In the genomic region with DNA sequence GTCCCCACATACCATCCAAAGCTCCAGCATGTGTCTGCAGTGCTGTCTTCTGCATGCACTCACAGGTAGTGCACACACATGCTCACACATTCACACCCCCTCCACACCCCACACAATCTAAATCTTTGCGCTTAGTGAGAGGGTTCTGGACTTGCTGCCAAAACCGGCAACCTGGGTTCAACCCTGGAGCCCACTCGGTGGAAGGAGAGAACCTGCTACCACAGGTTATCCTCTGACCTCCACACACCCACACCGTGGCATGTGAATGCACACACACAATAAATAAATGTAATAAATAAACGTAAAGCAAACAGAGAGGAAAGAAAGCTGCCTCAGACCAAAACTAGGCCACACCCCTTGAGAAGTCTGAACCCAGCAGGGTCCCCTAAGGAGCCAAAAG, we compare ENCODE assay signal across 7 mouse cellular contexts. TPM values are rescaled to one million over a fixed set of nuclear protein-coding genes. Genes with fewer than 3 reads are reported as not detected.
DNase-seq lines count a peak whose midpoint lies in the region; ATAC-seq and TF ChIP-seq lines count a peak whose summit lies in the region.

No protein-coding gene starts in this region.

- H3K4me1 ChIP-seq in lung, embryonic 16.5 days (replicated peaks; ENCODE audit: control insufficient read depth, insufficient read depth, low read length): peaks cover 17% of the 10 kb centered on the region
- H3K4me1 ChIP-seq in forebrain, embryonic 10.5 days: peaks cover 32% of the 10 kb centered on the region
- H3K4me1 ChIP-seq in limb, embryonic 10.5 days: peaks cover 30% of the 10 kb centered on the region
- peaks cover 8% of the 10 kb centered on the region; the same call in 1 of the 2 replicates for H3K4me1 ChIP-seq in small intestine, adult 2 months (ENCODE audit: control insufficient read depth, insufficient read depth, insufficient read length, low read length)
- H3K4me1 ChIP-seq in lung, adult 2 months (ENCODE audit: control insufficient read depth, insufficient read depth, low read length): peaks cover 11% of the 10 kb centered on the region

- no peak for TF ChIP-seq CTCF in small intestine, adult 2 months (IDR thresholded peaks at IDR 0.05; ENCODE audit: extremely low read depth, insufficient read length, insufficient replicate concordance, low read depth, low read length)
- TF ChIP-seq CTCF in lung, adult 2 months (IDR thresholded peaks at IDR 0.05; ENCODE audit: insufficient read depth, low read length): no peak

- TF ChIP-seq POLR2A in small intestine, adult 2 months (IDR thresholded peaks at IDR 0.05; ENCODE audit: low read depth, low read length): no peak
- no peak for TF ChIP-seq POLR2A in lung, adult 2 months (IDR thresholded peaks at IDR 0.05; ENCODE audit: borderline replicate concordance, extremely low read depth, low read depth, low read length)

- H3K27me3 ChIP-seq in lung, embryonic 16.5 days (ENCODE audit: control insufficient read depth, insufficient read depth, low read depth, low read length): no peaks in the 10 kb centered on the region
- no peaks in the 10 kb centered on the region for H3K27me3 ChIP-seq in forebrain, embryonic 10.5 days (ENCODE audit: poor library complexity, severe bottlenecking)
- no peaks in the 10 kb centered on the region for H3K27me3 ChIP-seq in limb, embryonic 10.5 days (ENCODE audit: low read depth, poor library complexity, severe bottlenecking)
- H3K27me3 ChIP-seq in small intestine, adult 2 months (ENCODE audit: control insufficient read depth, insufficient read depth, low read length): no peaks in the 10 kb centered on the region

- DNase-seq in lung, postnatal 25 days (ENCODE audit: low spot score): no peak
- DNase-seq in forebrain, embryonic 10.5 days (ENCODE audit: extremely low spot score, low spot score): no peak
- no peak for DNase-seq in limb, embryonic 10.5 days (ENCODE audit: low spot score)
- no peak for DNase-seq in right cerebral cortex, postnatal 10 days (ENCODE audit: low spot score in 2 of 2)
- no peak for DNase-seq in lung, adult 2 months

- H3K9me3 ChIP-seq in lung, embryonic 16.5 days (ENCODE audit: control insufficient read depth, low read length): no peaks in the 10 kb centered on the region
- H3K9me3 ChIP-seq in forebrain, embryonic 10.5 days: no peaks in the 10 kb centered on the region
- H3K9me3 ChIP-seq in limb, embryonic 10.5 days (replicated peaks): no peaks in the 10 kb centered on the region

- peaks cover 36% of the 10 kb centered on the region for H3K36me3 ChIP-seq in lung, embryonic 16.5 days (ENCODE audit: control insufficient read depth, insufficient read depth, low read length)
- peaks cover 55% of the 10 kb centered on the region for H3K36me3 ChIP-seq in forebrain, embryonic 10.5 days (replicated peaks)
- H3K36me3 ChIP-seq in limb, embryonic 10.5 days: peaks cover 59% of the 10 kb centered on the region
- peaks cover 37% of the 10 kb centered on the region for H3K36me3 ChIP-seq in small intestine, adult 2 months (ENCODE audit: control insufficient read depth, insufficient read depth, low read length)

- H3K4me3 ChIP-seq in lung, embryonic 16.5 days (ENCODE audit: low read length): peak overlapping the region; percentile 86
- H3K4me3 ChIP-seq in forebrain, embryonic 10.5 days: peak overlapping the region; percentile 87
- peak overlapping the region; percentile 79 for H3K4me3 ChIP-seq in limb, embryonic 10.5 days
- peak overlapping the region; percentile 80 for H3K4me3 ChIP-seq in small intestine, adult 2 months (ENCODE audit: low read depth, low read length)
- no peak overlapping the region for H3K4me3 ChIP-seq in lung, adult 2 months (replicated peaks; ENCODE audit: extremely low read depth, low read depth, low read length)

- 68% methylated on average over 5 of the region's 5 CpGs for WGBS in lung, embryonic 16.5 days
- 78% methylated on average over 5 of the region's 5 CpGs for WGBS in forebrain, embryonic 10.5 days
- 78% methylated on average over 5 of the region's 5 CpGs for WGBS in limb, embryonic 10.5 days
- WGBS in small intestine, adult 2 months: 29% methylated on average over 5 of the region's 5 CpGs
- 67% methylated on average over 5 of the region's 5 CpGs for WGBS in lung, adult 2 months

- H3K4me2 ChIP-seq in lung, embryonic 16.5 days (ENCODE audit: low read depth, low read length): peak overlapping the region; percentile 82

- no peak for ATAC-seq in lung, embryonic 16.5 days (ENCODE audit: low read depth)

- peak overlapping the region; percentile 96 for H3K9ac ChIP-seq in lung, embryonic 16.5 days (ENCODE audit: low read length)

- H3K27ac ChIP-seq in lung, embryonic 16.5 days (ENCODE audit: low read length): peak overlapping the region; percentile 99; the same call in 1 of the 2 replicates
- H3K27ac ChIP-seq in forebrain, embryonic 10.5 days: 0 out of 2 replicates have a peak overlapping the region, but pooled peaks have one; percentile 97
- no peak overlapping the region for H3K27ac ChIP-seq in limb, embryonic 10.5 days
- H3K27ac ChIP-seq in small intestine, adult 2 months (ENCODE audit: insufficient read depth, low read depth, low read length): no peak overlapping the region

RNA-seq across cellular contexts. Expression of gene Akt1s1, which starts 1.0 kb away (rescaled TPM):
- polyA plus RNA-seq in lung, embryonic 16.5 days (2015; fragmentation: Nextera tagmentation; extraction: Ambion mirVana): 92.3 and 95.6 TPM in 2 replicates
- polyA plus RNA-seq in forebrain, embryonic 10.5 days (2016; fragmentation: Nextera tagmentation; extraction: Ambion mirVana): 84.3 and 84.6 TPM in 2 replicates
- polyA plus RNA-seq in limb, embryonic 10.5 days (2016; fragmentation: Nextera tagmentation; extraction: Ambion mirVana): 96.4 and 99.6 TPM in 2 replicates
- polyA plus RNA-seq in small intestine, adult 2 months (2012; rRNA removed): 180 and 283 TPM in 2 replicates
- polyA plus RNA-seq in lung, adult 2 months (2012; rRNA removed): 96.6 and 130 TPM in 2 replicates

RNA-seq across cellular contexts. Expression of gene Tbc1d17, which starts 1.1 kb away (rescaled TPM):
- polyA plus RNA-seq in lung, embryonic 16.5 days (2015; fragmentation: Nextera tagmentation; extraction: Ambion mirVana): 83.7 and 84.4 TPM in 2 replicates
- 72.8 and 73.6 TPM in 2 replicates for polyA plus RNA-seq in forebrain, embryonic 10.5 days (2016; fragmentation: Nextera tagmentation; extraction: Ambion mirVana)
- 71.4 and 75.2 TPM in 2 replicates for polyA plus RNA-seq in limb, embryonic 10.5 days (2016; fragmentation: Nextera tagmentation; extraction: Ambion mirVana)
- polyA plus RNA-seq in small intestine, adult 2 months (2012; rRNA removed): 32.1 and 63.2 TPM in 2 replicates
- 95.7 and 114 TPM in 2 replicates for polyA plus RNA-seq in lung, adult 2 months (2012; rRNA removed)

RNA-seq across cellular contexts. Expression of gene Pnkp, which starts 9.2 kb away (rescaled TPM):
- polyA plus RNA-seq in lung, embryonic 16.5 days (2015; fragmentation: Nextera tagmentation; extraction: Ambion mirVana): 38.0 and 39.0 TPM in 2 replicates
- polyA plus RNA-seq in forebrain, embryonic 10.5 days (2016; fragmentation: Nextera tagmentation; extraction: Ambion mirVana): 37.8 and 39.8 TPM in 2 replicates
- 37.5 and 43.1 TPM in 2 replicates for polyA plus RNA-seq in limb, embryonic 10.5 days (2016; fragmentation: Nextera tagmentation; extraction: Ambion mirVana)
- 36.9 and 84.2 TPM in 2 replicates for polyA plus RNA-seq in small intestine, adult 2 months (2012; rRNA removed)
- polyA plus RNA-seq in lung, adult 2 months (2012; rRNA removed): 57.2 and 62.0 TPM in 2 replicates

RNA-seq across cellular contexts. Expression of gene Ptov1, which starts 21.8 kb away (rescaled TPM):
- polyA plus RNA-seq in lung, embryonic 16.5 days (2015; fragmentation: Nextera tagmentation; extraction: Ambion mirVana): 302 and 307 TPM in 2 replicates
- 415 and 438 TPM in 2 replicates for polyA plus RNA-seq in forebrain, embryonic 10.5 days (2016; fragmentation: Nextera tagmentation; extraction: Ambion mirVana)
- 434 and 504 TPM in 2 replicates for polyA plus RNA-seq in limb, embryonic 10.5 days (2016; fragmentation: Nextera tagmentation; extraction: Ambion mirVana)
- polyA plus RNA-seq in small intestine, adult 2 months (2012; rRNA removed): 82.3 and 141 TPM in 2 replicates
- 274 and 280 TPM in 2 replicates for polyA plus RNA-seq in lung, adult 2 months (2012; rRNA removed)

RNA-seq across cellular contexts. Expression of gene Atf5, which starts 31.3 kb away (rescaled TPM):
- polyA plus RNA-seq in lung, embryonic 16.5 days (2015; fragmentation: Nextera tagmentation; extraction: Ambion mirVana): 3.3 and 3.5 TPM in 2 replicates
- polyA plus RNA-seq in forebrain, embryonic 10.5 days (2016; fragmentation: Nextera tagmentation; extraction: Ambion mirVana): 3.3 and 3.6 TPM in 2 replicates
- polyA plus RNA-seq in limb, embryonic 10.5 days (2016; fragmentation: Nextera tagmentation; extraction: Ambion mirVana): 3.1 and 3.4 TPM in 2 replicates
- 83.9 and 102 TPM in 2 replicates for polyA plus RNA-seq in small intestine, adult 2 months (2012; rRNA removed)
- 191 and 231 TPM in 2 replicates for polyA plus RNA-seq in lung, adult 2 months (2012; rRNA removed)

Comparison
In these comparisons a context has a peak if more than half of its experiments do, and no peak if none do; other contexts are left out.
1. H3K27ac ChIP-seq: peak in lung, embryonic 16.5 days (single experiment) and forebrain, embryonic 10.5 days (single experiment); none in limb, embryonic 10.5 days (single experiment) and small intestine, adult 2 months (single experiment).